Mouse (Mus musculus): Measurements from ENCODE around the gene Slc2a10.

DNA sequence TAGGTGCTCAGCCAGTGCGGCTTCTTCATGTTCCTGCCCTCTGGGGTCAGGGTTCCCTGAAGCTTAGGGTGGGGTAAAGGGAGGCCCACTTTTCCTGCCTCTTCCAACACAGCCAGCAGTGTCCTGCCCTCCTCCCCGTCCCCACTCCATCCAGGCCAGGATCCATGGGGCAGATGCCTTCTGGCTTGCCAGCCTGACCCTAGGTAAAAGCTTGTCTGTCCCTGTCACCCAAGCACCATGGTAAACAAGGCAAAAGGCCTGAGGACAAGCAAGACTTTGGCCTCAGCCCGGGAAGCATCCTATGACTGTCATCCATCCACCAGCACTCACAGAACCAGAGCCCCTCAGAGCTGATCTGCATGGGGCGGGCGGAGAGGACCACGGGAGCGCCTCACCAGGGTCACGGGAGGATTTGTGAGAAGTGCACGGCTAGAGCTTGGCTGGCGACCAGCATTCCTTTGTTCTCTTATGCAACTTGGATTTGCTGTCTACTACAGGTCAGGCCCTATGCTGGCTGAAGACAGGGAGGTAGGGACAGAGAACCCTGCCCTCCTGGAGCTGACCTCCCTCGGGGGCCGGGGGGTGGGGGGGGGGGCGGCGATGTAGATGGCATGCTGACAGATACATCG, 35.6 kb upstream of the Slc2a10 start:
- TF ChIP-seq POLR2A (IDR thresholded peaks at IDR 0.05; ENCODE audit: insufficient read length, low read depth) (no peak), MYOD1 (IDR thresholded peaks at IDR 0.05; ENCODE audit: control insufficient read depth in 1 of 3, insufficient read length in 2 of 3, low read depth in 2 of 3) (no peak), MAX (IDR thresholded peaks at IDR 0.05; ENCODE audit: low read depth) (no peak), TCF12 (IDR thresholded peaks at IDR 0.05; ENCODE audit: insufficient read depth, poor library complexity, severe bottlenecking) (no peak), E2F4 (IDR thresholded peaks at IDR 0.05; ENCODE audit: insufficient read depth) (no peak), USF1 (IDR thresholded peaks at IDR 0.05; ENCODE audit: low read depth) (no peak), REST (IDR thresholded peaks at IDR 0.05; ENCODE audit: insufficient read depth, insufficient read length) (no peak), CEBPB (IDR thresholded peaks at IDR 0.05; ENCODE audit: insufficient read depth, poor library complexity, severe bottlenecking) (no peak), TCF3 (IDR thresholded peaks at IDR 0.05; ENCODE audit: insufficient read length, low read depth) (no peak)

Data from myocyte (in vitro differentiated cells).